Mouse (Mus musculus): Measurements from ENCODE around the gene Cracr2b.
"Not testable (repeated sequence)": the region's sequence is repeated elsewhere in the genome, so short reads cannot be mapped to it uniquely, and the experiment has no call there.

Gene Cracr2b

DNA sequence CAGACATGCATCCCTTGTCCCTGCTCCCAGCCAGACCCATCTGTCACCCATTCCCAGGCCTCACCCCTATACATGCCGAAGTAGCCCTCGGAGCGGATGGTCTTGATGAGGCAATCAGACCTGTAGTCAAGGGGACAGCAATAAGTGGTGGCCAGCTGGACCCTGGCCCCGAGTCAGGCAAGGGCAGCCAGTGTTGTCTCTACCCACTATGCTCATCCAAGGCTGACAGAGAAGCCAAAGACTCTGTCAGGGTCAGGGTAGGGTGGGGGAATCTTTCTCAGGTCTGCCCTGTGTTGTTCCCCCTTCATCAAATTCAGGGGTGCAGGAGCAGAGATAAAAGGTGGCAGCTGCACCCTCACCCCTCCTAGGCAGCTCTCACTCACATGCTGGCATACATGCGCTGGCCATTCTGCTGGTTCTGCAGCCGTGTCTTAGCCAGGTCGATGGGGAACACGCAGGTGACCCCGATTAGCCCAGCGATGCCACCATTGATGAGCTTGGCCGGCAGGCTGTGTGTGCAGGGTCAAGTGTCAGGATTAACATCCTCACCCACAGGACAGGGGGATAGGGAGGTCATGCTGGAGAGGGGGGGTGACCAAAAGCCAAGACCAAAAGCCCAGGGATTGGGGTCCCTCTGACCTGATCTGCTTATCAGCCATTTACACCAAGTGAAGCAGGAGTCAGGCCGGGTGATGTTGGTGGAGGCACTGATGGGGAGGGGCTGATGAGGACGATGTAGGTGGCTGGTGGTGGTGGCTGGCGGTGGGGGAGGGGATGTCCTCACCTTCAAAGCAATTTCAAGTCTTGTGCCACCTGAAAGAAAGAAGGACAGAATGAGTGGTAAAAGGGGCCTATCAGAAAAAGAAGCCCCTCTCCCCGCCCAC, 27.1 kb upstream of the Cracr2b start:
- DNase-seq (ENCODE audit: low read depth, low spot score) = no peak

DNA sequence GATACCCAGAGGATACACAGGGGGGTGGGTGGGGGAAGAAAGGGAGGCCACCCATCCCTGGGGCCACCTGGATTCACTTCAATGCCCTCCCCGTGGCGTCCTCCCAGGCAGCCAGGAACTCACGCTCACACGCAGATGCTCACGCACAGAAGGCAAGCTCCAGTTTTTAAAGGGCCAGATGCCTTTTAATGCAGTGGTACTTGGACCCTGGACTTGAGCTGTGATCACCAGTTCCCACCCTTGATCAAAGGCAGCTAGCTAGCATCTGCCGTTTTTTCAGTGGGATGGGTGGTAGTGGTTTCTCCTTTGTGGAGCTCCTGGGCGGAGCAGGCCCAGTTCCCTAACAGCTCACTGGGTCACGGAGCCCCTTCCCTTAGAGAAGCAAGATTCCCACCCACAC, 26.4 kb upstream of the Cracr2b start:
- no peak for DNase-seq (ENCODE audit: low read depth, low spot score)

DNA sequence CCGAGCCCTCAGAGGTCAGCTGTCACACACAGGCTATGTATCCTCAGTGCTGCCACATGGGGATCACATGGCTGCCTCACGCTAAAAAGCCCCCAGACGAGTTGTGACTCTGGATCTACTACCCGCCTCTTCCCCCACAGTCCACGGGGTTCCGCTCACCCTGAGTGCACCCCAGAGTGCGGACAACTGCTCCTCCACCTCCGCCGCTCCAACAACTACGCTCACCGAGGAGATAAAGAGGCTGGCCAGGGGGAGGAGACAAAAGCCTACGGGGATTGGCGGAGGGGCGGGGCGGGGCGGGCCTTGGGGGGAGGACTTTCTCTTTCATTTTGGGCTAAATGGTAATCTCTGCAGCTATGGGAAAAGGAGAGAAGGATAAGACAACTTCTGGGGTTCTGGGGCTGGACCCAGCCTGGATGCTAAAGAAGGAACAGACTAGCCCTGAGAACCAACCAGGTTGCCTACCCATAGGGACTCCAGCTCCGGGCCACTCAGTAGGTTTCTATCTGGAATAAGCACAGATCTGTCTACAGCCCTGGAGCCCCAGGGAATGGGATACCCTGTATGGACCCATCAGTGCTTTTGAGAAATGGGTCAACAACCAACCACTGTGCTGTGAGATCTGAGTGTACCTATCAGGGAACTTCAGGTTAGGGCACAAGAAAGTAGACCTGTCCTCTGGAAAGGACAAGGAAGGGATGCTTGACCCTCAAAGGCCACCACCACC, 25.6 kb upstream of the Cracr2b start:
- DNase-seq (ENCODE audit: low read depth, low spot score) = no peak

DNA sequence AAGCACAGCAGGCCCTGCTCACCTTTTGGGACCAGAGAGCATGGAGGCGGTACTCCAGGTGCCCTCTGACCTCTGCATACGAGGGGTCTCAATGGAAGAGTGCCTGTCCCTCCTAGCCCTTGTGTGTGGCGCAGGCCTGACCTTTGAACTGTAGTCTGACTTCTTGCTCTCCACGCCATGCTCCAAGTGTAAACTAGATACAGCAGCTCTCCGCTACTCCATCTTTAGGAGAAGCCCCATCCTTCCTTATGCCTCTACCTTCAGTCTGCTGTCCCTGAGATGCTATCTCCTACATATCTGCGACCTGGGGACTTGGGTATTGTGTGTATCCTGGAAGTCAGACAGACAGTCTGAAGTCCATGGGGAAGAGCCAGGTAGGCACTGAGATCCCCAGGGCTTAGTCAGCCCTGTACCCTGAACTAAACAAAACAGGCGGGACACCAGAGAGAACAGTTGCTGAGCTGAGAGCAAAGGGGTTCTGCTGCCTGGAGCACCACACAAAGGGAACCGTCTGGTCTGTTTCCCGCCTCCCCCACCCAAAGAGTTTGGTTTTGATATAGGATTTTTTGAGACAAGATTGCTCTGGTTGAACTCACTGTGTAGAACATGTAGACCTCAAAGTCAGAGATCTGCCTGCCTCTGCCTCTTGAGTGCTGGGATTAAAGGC, 24.9 kb upstream of the Cracr2b start:
- DNase-seq (ENCODE audit: low read depth, low spot score) = no peak

DNA sequence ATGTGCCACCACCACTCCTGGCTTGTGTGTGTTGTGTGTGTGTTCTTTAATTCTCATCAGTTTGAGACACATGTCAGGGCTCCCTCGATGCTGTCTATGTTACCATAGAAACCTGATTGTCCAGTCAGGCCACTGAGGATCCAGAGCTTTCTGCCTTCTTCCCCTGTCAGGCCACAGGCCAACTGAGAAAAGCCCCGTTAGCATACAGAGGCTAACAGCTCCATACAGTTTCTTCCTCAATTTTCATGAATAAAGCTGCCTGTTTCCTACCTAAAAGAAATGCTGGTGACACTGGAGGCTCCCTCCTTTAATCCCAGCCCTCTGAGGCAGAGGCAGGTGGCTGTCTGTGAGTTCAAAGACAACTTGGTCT, 24.4 kb upstream of the Cracr2b start:
- DNase-seq (ENCODE audit: low read depth, low spot score) = no peak

DNA sequence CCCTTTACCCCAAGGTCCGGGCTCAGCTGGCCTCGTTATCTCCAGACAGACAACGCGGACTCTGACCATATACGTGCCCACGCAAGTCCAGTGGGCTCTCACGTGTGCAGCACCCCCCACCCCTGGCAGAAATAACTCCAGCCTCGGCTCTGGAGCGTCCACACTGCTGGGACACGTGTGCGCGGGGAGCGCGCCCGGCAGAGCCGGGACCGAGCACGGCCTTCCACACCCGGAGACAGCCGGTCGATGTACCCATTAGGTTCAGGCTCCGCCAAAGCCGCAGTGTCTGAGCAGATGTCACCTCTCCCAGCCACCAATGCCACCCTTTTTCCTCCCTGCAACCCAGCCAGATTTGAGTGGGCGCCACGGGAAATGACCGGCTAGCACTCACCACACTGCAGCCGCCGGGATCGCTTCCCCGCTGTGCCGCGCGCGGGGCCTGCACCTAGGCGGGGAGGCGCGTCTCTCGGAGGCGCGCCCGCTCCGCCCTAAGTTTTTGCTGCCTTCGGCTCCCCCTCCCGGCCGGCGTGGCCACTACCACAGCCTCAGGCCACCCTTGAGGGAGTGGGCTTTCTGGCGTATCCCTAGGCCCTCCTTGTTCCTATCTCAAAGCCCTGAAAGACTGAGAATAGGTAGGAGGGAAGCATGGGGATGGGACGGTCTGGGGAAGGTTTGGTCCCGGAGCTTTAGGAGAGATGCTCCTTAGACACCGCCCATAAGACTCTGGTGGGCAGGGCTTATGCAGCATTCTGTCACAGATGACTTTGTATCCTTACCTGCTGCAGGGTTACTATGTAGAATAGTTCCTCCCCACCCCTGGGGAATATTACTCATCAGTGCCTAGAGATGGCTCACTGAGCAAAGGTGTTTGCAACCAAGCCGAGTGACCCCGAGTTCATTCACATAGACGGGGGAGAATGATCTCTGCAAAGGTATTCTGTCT, 23.4 kb upstream of the Cracr2b start, which contains the start of gene Slc25a22:
Gene Slc25a22 (minus strand): TSS at position 715 of the 943 bp plus-strand sequence.
- DNase-seq (ENCODE audit: low read depth, low spot score) = peak; percentile 74

DNA sequence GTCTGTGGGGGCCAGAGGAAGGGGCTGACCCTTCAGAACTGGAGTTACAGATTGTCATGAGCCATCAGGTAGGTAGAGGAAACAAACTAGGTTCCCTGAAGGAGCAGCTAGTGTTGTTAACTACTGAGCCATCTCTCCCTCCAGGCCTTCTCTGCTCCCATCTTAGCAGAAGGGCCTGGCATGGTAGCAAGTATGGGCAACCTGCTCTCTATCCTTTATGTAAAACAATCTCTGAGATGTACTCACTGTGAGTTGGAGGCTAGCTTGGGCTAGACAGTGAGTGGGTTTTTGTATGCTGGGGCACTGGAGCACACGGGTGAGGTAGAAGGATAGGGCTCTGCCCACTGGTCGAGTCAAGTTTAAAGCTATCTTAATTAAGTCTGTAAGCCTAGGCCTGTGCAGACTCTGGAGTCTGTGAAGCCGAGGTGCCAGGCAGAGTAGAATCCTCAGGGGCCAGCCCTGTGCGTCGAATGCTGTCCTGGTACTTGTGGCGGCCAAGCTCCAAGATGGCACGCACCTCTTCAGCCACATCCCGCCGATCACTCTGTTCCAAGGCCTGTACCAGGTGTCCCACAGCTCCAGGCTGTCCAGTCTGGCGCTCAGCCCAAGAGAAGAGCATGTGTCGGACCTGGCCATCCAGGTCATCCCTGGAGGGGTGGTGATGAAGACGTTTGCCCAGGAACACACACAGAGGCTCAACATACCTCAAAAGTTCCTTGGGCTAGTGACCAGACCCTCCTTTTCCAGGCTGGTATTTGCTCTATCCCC, 22.5 kb upstream of the Cracr2b start:
- no peak for DNase-seq (ENCODE audit: low read depth, low spot score)

DNA sequence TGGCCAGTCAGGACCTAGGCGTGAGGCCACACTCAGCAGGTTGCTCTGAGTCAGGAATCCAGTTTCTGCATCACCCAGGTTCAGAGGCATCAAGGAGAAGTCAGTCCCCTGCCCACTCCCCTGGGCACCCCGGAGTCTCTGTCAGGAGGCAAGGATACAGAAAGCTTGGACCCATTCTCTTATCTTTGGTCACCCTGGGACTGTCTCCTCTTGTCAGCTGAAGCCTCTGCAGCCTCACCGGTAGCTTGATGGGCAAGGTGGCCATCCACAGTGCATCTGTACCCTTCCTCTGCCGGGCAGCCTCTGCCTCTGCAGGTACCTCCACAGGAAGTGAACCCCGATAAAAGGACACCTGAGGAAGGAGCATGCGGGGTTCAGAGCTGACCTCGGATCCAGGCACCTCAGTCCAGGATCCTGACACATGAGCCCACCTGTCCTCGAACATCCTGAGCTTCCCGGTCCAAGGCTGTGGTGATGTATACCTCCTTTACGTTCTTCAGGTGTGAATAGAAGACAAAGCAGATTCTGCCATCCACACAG, 21.7 kb upstream of the Cracr2b start:
- DNase-seq (ENCODE audit: low read depth, low spot score) = no peak

DNA sequence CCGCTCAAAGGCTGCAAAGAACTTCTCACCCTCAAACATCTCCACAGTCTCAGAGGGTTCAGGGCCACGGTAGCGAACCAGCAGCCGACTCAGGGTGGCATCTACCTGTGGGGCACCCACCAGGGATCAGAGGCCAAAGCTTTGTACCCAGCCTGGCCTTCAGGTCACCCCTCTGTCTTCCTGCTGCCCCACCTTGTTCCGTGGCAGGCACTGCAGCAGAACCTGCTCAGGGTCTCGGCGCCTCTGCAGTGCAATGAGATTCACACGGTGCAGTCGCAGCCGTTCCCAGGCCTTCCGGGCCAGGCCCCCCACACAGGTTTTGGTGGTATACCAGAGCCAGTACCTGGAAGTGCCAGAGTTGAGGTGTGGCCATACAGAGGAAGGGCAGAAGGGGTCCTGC, 21.1 kb upstream of the Cracr2b start:
- DNase-seq (ENCODE audit: low read depth, low spot score) = no peak

DNA sequence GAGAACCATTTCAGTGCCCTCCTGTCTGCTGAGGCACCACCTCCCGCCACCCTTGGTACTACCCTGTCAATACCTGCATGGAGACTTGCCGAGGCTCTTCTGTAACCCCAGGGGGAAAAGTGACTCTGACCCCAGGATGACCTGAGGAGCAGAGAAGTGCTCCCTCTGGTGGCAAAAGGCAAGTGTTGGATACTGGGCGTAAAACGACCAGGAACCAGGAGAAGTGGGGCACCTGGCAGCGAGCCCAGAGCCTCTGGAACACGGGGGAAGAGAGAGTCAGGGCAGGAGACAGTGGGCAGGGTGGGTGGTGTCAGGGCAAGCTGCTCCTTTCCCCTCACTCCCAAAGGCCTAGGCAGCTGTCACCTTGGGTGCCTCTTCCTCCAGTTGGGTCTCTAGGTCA, 20.3 kb upstream of the Cracr2b start:
- peak; percentile 54 for DNase-seq (ENCODE audit: low read depth, low spot score)

DNA sequence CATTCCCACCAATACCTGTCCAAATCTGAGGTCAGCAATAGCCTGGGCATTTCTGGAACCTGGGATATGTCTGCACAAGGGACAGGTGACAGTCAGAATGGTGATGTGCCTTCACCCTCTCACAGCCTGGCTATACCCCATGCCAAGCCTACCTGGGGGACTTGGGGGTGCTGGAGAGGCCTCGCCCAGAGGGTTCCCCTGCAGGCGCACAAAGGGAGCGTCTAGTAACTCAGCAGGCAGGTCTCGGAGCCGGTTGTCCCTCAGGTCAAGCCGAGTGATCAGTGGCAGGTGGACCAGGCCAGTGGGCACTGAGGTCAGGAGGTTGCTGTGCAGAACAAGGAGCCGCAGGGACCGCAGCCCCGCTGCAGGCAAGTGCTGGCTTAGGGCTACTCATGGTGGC, 19.4 kb upstream of the Cracr2b start:
- no peak for DNase-seq (ENCODE audit: low read depth, low spot score)

DNA sequence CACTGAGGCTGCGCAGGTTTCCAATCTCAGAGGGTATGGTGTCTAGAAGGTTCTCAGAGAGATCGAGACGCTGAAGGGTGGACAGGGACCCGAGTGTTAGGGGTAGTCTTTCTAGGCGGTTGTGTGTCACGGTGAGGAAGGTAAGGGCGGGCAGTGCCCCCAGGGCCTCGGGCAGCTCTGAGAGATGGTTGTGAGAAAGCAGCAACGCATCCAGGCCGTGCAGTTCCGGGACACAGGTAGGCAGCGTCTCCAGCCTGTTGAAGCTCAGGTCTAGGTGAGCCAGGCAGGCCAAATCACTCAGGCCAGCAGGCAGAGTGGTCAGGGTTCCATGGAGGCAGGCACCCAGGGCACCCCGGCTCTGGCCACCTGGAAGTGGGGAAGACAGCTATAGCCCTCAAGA, 18.7 kb upstream of the Cracr2b start:
- DNase-seq (ENCODE audit: low read depth, low spot score) = no peak

DNA sequence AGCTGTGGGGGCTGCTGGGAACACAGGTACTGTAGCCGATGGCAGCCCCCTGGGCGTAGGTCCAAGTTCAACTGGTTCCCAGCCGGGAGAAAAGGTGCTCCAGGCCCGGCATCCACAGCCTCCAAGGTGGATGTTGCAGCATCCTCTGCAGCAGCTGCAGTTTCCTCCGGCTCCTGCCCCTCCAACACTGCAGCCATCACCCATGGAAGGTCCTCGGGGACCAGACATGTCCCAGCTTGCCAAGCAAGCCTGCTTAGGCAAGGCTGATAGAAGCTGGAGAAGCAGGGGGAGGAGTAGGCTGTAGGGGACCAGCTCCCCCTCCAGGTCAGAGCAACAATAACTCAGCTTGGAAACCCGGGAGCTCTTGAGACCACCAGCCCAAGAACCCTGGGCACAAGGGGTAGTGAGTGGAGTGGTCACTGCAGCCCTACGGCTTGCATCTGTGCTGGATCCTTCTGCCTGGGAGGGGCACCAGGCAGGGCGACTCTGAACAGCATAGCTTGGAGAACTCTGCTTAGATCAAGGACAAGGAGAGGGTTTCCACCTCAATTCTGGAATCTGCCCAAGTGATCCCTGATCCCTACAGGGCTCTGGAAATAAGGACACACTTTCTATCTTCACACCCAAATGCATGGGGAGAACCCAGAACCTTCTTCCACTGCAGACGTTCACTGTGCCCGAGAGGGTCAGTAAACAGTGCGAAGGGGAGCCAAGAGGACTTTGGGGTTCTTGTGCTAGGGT, 17.6 kb upstream of the Cracr2b start:
- DNase-seq (ENCODE audit: low read depth, low spot score) = peak; percentile 63

DNA sequence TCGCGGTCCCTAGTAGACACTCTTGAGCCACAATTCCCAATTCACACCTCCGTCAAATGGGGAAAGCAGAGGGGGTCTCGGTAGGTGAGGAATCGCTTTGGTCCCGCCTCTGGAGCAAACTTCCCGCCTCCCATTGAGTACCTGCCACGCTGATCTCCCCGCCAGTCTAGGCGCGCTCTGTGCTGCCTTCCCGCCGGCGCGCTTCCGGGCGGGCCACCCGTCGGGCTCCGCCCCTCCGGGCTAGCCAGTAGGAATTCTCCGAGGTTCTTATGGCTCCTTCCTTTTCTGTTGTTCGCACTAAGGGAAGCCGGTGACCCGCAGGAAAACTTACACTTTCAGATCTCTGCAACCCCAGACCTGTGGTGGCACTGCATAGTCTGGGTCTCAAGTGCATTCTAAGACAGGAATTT, 17.1 kb upstream of the Cracr2b start, which contains the start of gene Pidd1:
Gene Pidd1 (minus strand): TSS at position 198 of the 410 bp plus-strand sequence.
- DNase-seq (ENCODE audit: low read depth, low spot score) = no peak

DNA sequence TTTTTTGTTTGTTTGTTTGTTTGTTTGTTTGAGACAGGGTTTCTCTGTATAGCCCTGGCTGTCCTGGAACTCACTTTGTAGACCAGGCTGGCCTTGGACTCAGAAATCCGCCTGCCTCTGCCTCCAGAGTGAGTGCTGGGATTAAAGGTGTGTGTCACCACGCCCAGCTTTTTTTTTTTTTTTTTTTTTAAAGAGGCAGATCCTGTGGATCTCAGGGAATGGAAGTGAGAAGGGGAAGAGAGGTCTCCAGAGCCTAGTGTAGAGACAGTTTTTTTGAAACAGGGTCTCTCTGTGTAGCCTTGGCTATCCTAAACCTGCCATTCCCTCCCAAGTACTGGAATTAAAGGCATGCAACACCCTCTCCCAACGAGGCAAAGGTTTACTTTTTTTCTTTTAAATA, 14.5 kb upstream of the Cracr2b start:
- not testable (repeated sequence) for DNase-seq (ENCODE audit: low read depth, low spot score)

DNA sequence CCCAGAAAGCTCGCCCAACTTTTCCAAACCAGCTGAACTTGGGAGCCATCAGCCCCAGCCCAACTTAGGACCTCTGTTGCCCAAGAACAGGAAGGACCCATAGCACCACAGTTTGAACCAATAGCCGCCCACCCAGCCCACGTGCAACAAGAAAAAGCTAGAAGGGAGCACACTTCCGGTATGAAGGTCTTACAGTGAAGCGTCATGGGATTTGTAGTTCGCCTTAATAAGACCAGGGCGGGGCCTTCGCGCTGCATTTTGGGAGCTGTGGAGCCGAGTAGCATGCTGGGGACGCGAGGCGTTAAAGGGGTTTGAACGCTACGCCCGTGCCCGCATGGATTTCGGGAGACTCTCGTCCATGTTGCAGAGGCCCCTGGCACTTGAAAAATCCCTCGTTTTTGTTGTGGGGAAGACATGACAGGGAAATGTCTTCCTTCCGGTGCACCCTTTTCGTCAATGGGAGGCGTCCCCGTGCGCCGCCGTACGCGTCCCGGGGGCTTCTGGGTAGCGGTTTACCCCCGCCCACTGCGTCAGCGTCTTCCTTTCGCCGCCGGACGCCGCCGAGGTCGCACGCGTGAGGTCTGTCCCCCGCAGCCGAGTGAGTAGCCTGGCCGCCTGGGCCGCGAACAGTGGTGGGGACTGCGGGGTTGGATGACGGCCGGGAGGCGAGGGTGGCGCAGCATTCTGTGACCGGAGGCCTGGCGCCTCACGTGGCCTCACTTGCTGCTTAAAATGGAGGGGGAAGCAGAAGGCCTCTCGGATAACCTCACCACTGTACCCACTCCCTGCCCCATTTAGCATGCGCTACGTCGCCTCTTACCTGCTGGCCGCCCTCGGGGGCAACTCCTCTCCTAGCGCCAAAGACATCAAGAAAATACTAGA, 13.5 kb upstream of the Cracr2b start, which contains the start of gene Rplp2:
Gene Rplp2 (plus strand): TSS at position 261 of the 882 bp plus-strand sequence.
- DNase-seq (ENCODE audit: low read depth, low spot score) = peak; percentile 92

DNA sequence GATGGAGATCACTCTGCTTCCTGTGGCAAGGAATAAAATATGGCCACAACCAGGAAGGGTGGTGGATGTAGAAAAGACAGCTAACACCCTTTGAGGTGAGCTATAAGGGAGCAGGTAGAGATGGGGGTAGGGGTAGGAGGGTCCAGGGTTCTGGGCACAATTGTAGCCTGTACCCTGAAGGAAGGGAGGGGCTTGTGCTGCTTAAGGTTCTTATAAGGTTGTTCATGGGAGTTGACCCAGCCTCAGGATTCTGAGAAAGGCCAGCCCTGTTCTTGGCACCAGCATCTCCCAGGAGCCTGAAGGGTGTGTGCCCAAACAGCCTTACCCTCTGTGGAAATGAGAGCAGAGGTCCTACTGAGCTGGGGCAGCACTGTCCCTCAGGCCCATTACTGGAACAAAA, 9.0 kb upstream of the Cracr2b start:
- no peak for DNase-seq (ENCODE audit: low read depth, low spot score)

DNA sequence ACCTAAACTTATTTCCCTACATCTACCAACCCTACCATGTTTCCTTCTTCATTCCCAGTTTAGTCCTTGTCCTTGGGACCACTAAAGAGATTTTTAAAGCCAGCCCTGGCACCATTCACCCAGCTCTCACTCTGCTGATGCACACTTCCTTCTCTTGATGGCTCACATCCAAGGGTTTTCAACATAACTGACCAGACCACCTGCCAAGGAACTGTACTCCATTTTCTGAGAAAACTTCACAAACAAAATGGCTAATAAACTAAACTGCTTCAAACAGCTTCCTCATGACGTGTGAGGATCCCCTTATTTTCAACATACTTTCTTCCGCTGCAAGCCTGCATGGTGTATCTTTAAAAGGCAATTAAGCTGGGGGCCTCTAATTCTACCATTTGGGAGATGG, 7.3 kb upstream of the Cracr2b start:
- no peak for DNase-seq (ENCODE audit: low read depth, low spot score)

All from forelimb bud, embryonic 11.5 days (tissue).